Comparison of ENCODE assay signal across 7 mouse cellular contexts in the genomic region with DNA sequence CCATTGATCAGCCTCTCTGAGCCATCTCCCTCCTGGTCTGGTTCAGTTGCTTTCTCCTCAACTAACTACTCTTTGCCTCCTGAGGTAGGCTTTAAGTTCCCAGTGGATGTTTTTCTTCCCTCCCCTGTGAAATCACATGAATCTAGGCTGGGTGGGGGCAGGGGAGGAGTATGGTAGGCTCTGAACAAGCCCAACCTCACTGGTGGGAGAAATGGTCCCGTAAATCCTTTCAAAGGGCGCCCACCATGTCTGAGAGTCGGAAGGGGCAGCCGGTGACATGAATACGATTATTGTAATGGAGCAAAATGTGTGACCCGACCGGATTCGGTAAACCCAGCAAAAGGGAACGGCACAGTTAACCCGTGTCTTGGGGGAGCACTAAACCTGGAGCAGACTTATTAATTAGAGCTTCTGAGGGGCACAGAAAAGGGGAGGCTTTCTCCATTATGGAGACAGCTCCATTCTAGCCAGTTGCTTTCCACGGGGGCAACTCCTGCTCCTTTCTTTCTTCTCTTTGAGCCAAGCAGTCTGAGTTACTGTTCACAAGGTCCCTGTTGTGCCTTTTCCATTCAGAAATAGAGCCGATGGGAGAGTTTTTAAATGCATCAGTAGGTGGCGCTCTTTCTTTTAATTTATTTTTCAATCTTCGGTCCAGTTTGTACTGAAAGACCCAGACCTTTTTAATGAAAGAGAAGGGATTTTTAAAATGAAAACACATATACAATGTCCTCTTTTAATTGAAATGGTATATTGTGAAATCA.
DNase-seq lines count a peak whose midpoint lies in the region; ATAC-seq lines count a peak whose summit lies in the region.

No protein-coding gene starts in this region.

- H3K4me3 ChIP-seq in forebrain, embryonic 10.5 days, result no peak overlapping the region
- H3K4me3 ChIP-seq in limb, embryonic 13.5 days, result peak overlapping the region; percentile 24
- peak overlapping the region; percentile 27 for H3K4me3 ChIP-seq in neural tube, embryonic 15.5 days (replicated peaks)

- no peak overlapping the region for H3K9ac ChIP-seq in limb, embryonic 13.5 days
- no peak overlapping the region; the same call in 1 of the 2 replicates for H3K9ac ChIP-seq in neural tube, embryonic 15.5 days (replicated peaks)

- peaks cover 6% of the 10 kb centered on the region for H3K4me1 ChIP-seq in forebrain, embryonic 10.5 days
- peaks cover 27% of the 10 kb centered on the region for H3K4me1 ChIP-seq in limb, embryonic 13.5 days
- no peaks in the 10 kb centered on the region for H3K4me1 ChIP-seq in neural tube, embryonic 15.5 days

- 53% methylated on average over 14 of the region's 14 CpGs for WGBS in forebrain, embryonic 10.5 days
- 19% methylated on average over 14 of the region's 14 CpGs for WGBS in limb, embryonic 13.5 days
- 42% methylated on average over 14 of the region's 14 CpGs for WGBS in neural tube, embryonic 15.5 days

- no peaks in the 10 kb centered on the region for H3K36me3 ChIP-seq in forebrain, embryonic 10.5 days (replicated peaks)
- H3K36me3 ChIP-seq in limb, embryonic 13.5 days, result no peaks in the 10 kb centered on the region
- no peaks in the 10 kb centered on the region for H3K36me3 ChIP-seq in neural tube, embryonic 15.5 days

- intact Hi-C loops in gastrocnemius, postnatal 36 days (cut with DNase I), result loop anchor here (5.0 kb wide), 1 partner anchor 700 kb away; no protein-coding TSS in a partner anchor

- H3K27me3 ChIP-seq in forebrain, embryonic 10.5 days (ENCODE audit: poor library complexity, severe bottlenecking), result 0 out of 2 replicates have a peak, but pooled peaks cover 6% of the 10 kb centered on the region
- H3K27me3 ChIP-seq in limb, embryonic 13.5 days, result no peaks in the 10 kb centered on the region
- H3K27me3 ChIP-seq in neural tube, embryonic 15.5 days (replicated peaks), result no peaks in the 10 kb centered on the region

- H3K27ac ChIP-seq in forebrain, embryonic 10.5 days, result 0 out of 2 replicates have a peak overlapping the region, but pooled peaks have one; percentile 26
- peak overlapping the region; percentile 61; the same call in 1 of the 2 replicates for H3K27ac ChIP-seq in limb, embryonic 13.5 days
- no peak overlapping the region for H3K27ac ChIP-seq in neural tube, embryonic 15.5 days (replicated peaks)

- DNase-seq in 416B (ENCODE audit: low read depth), result peak; percentile 59
- peak; percentile 73 for DNase-seq in Muller cell, postnatal 12 days (ENCODE audit: inconsistent ontology term)
- no peak for DNase-seq in forebrain, embryonic 10.5 days (ENCODE audit: extremely low spot score, low spot score)
- peak; percentile 44 for DNase-seq in hindlimb bud, embryonic 11.5 days (ENCODE audit: extremely low spot score, low read depth, low spot score)
- no peak for DNase-seq in gastrocnemius, postnatal 36 days

- peak; percentile 89 for ATAC-seq in limb, embryonic 13.5 days (ENCODE audit: low FRiP score, low read depth)
- ATAC-seq in neural tube, embryonic 15.5 days (ENCODE audit: low FRiP score), result peak; percentile 79

- no peaks in the 10 kb centered on the region for H3K9me3 ChIP-seq in forebrain, embryonic 10.5 days
- no peaks in the 10 kb centered on the region for H3K9me3 ChIP-seq in limb, embryonic 13.5 days
- H3K9me3 ChIP-seq in neural tube, embryonic 15.5 days (replicated peaks), result no peaks in the 10 kb centered on the region

- H3K4me2 ChIP-seq in limb, embryonic 13.5 days (replicated peaks), result peak overlapping the region; percentile 53
- H3K4me2 ChIP-seq in neural tube, embryonic 15.5 days, result peak overlapping the region; percentile 51

Comparison
In these comparisons a context has a peak if more than half of its experiments do, and no peak if none do; other contexts are left out.
1. DNase-seq: peak in 416B (single experiment), Muller cell, postnatal 12 days (single experiment) and hindlimb bud, embryonic 11.5 days (single experiment); none in forebrain, embryonic 10.5 days (single experiment) and gastrocnemius, postnatal 36 days (0 of 2).